Mouse (Mus musculus) stomach, postnatal 0 days (tissue): Measurements from ENCODE around the gene Pgm2. TPM values are rescaled to one million over a fixed set of nuclear protein-coding genes. Genes with fewer than 3 reads are reported as not detected.

Experiments
- ATAC-seq: fragments of 200-750 bp; cut with Nextera tagmentation; 2 replicates; pipeline ENCODE4 v1.8.0; 2017; ENCODE audit not compliant: low FRiP score, low TSS enrichment
- DNase-seq: peaks from one replicate; pipeline ENCODE4 v3.0.0-alpha.2; 2016; ENCODE audit warnings: low spot score
- H3K27ac ChIP-seq: fragments of 300-500 bp; sonication (generic); replicated peaks from 2 replicates; pipeline ENCODE4 v1.5.1; 2014; ENCODE audit warnings: mild to moderate bottlenecking, control low read depth
- H3K27me3 ChIP-seq: fragments of 300-500 bp; sonication (generic); 2 replicates; pipeline ENCODE4 v1.6.1; 2014; ENCODE audit warnings: low read length; ENCODE audit not compliant: control insufficient read depth, insufficient read depth
- H3K36me3 ChIP-seq: fragments of 300-500 bp; sonication (generic); 2 replicates; pipeline ENCODE4 v1.6.1; 2014; ENCODE audit warnings: low read length, mixed read lengths; ENCODE audit not compliant: control insufficient read depth, insufficient read depth
- H3K4me1 ChIP-seq: fragments of 300-500 bp; sonication (generic); replicated peaks from 2 replicates; pipeline ENCODE4 v1.6.1; 2014; ENCODE audit warnings: antibody characterized with exemption; ENCODE audit not compliant: control insufficient read depth, insufficient read depth
- H3K4me2 ChIP-seq: fragments of 300-500 bp; sonication (generic); replicated peaks from 2 replicates; pipeline ENCODE4 v1.6.1; 2014; ENCODE audit warnings: low read depth, mild to moderate bottlenecking, control low read depth, moderate library complexity
- H3K4me3 ChIP-seq: fragments of 300-500 bp; sonication (generic); 2 replicates; pipeline ENCODE4 v1.5.1; 2014; ENCODE audit warnings: low read depth, low read length, control low read depth
- H3K9ac ChIP-seq: fragments of 300-500 bp; sonication (generic); 2 replicates; pipeline ENCODE4 v1.6.1; 2014; ENCODE audit warnings: mild to moderate bottlenecking, low read length, control low read depth, mixed read lengths
- H3K9me3 ChIP-seq: fragments of 300-500 bp; sonication (generic); 2 replicates; pipeline ENCODE4 v1.6.1; 2016; ENCODE audit warnings: low read length; ENCODE audit not compliant: control insufficient read depth
- CTCF ChIP-seq: IDR thresholded peaks from 2 replicates; pipeline ENCODE4 v1.5.1; 2016; ENCODE audit warnings: antibody characterized with exemption, low read depth, mild to moderate bottlenecking, moderate library complexity
- EP300 ChIP-seq: optimal IDR thresholded peaks from 2 replicates; pipeline ENCODE3; 2016; ENCODE audit warnings: antibody characterized with exemption
- WGBS: fragments of 180-500 bp; shearing (Covaris S2); extraction: QIAGEN DNeasy Blood & Tissue Kit; methylation state at CpG from one replicate; pipeline ENCODE4 v1.1.7; 2014; 5-methylcytosine and 5-hydroxymethylcytosine counted together
- polyA plus RNA-seq: library from polyadenylated mRNA; unstranded; fragments of >200 nt; fragmentation: Nextera tagmentation; extraction: Ambion mirVana; gene quantifications from 2 replicates; pipeline ENCODE4 v1.2.1, GENCODE M21; 2015

Pgm2 gene
- polyA plus RNA-seq, 1 experiment from 2014 or later = 34.3 TPM

- Histone ChIP-seq H3K9me3 (no peaks in the 10 kb centered on the region), H3K4me2 (no peak overlapping the region), H3K27ac (peak overlapping the region; percentile 65), H3K36me3 (no peaks in the 10 kb centered on the region), H3K9ac (no peak overlapping the region), H3K27me3 (no peaks in the 10 kb centered on the region), H3K4me1 (no peaks in the 10 kb centered on the region), H3K4me3 (no peak overlapping the region)
- TF ChIP-seq CTCF (no peak), EP300 (no peak)
- no peak for ATAC-seq
- no peak for DNase-seq
- WGBS = 58% methylated on average over 4 of the region's 4 CpGs
Observed at GRCm38 (mm10) chr5:64079462-64079817, 13.3 kb upstream of the Pgm2 start.

GRCm38 (mm10) chr5:64083447-64084359, 9.0 kb upstream of the Pgm2 start:
- DNase-seq = no peak
- no peaks in the 10 kb centered on the region for H3K36me3 ChIP-seq
- WGBS = 64% methylated on average over 15 of the region's 15 CpGs
- no peak for ATAC-seq
- H3K4me2 ChIP-seq = no peak overlapping the region
- H3K9me3 ChIP-seq = no peaks in the 10 kb centered on the region
- H3K27me3 ChIP-seq = no peaks in the 10 kb centered on the region
- H3K27ac ChIP-seq = no peak overlapping the region
- no peak for TF ChIP-seq EP300
- TF ChIP-seq CTCF = no peak
- H3K9ac ChIP-seq = no peak overlapping the region
- H3K4me1 ChIP-seq = no peaks in the 10 kb centered on the region
- no peak overlapping the region for H3K4me3 ChIP-seq

DNA sequence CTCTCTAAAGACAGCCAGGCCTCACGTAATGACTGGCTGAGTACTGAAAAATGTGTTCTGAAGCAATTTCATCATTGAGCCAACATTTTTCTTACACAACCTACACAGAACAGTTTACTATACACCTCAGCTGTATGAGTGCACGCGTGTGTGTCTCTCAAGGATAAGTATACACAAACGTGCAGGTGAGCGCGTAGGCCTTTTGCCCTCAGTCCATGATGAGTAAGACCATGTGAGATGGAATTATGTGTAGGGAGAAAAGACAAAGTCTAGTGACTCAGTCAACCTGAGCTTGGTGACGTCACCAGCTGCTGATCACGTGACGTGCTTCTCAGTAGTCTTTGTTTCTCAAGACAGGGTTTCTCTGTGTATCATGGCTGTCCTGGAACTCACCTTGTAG, 7.3 kb upstream of the Pgm2 start:
- Histone ChIP-seq H3K27me3 (no peaks in the 10 kb centered on the region), H3K36me3 (no peaks in the 10 kb centered on the region), H3K27ac (no peak overlapping the region), H3K4me1 (no peaks in the 10 kb centered on the region), H3K9ac (no peak overlapping the region), H3K4me2 (no peak overlapping the region), H3K4me3 (no peak overlapping the region), H3K9me3 (no peaks in the 10 kb centered on the region)
- TF ChIP-seq CTCF (no peak), EP300 (no peak)
- WGBS = 85% methylated on average over 9 of the region's 9 CpGs
- peak; percentile 28 for DNase-seq
- ATAC-seq = peak; percentile 68

DNA sequence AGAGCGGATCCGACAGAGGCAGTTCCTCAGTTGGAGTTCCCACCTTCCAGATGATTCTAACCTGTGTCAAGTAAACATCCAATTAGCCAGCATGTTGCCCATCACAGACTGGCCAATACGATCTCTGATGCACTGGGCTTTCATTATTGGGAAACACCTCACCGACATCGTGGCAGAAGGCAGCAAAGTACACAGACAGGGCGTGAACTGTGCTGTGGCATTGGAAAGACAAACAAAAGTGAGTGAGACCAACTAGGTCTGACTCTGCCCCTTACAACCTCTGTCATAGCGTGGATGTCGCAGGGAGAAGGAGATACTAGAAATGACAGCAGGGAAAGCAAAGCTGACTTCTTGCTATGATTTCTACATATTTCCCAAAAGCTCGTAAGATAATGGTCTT, 4.0 kb upstream of the Pgm2 start:
- Histone ChIP-seq H3K27me3 (no peaks in the 10 kb centered on the region), H3K4me2 (no peak overlapping the region), H3K4me1 (no peaks in the 10 kb centered on the region), H3K27ac (no peak overlapping the region), H3K36me3 (no peaks in the 10 kb centered on the region), H3K4me3 (no peak overlapping the region), H3K9ac (no peak overlapping the region), H3K9me3 (no peaks in the 10 kb centered on the region)
- DNase-seq (no peak), ATAC-seq (no peak)
- TF ChIP-seq CTCF (no peak), EP300 (no peak)
- WGBS = 68% methylated on average over 9 of the region's 9 CpGs

DNA sequence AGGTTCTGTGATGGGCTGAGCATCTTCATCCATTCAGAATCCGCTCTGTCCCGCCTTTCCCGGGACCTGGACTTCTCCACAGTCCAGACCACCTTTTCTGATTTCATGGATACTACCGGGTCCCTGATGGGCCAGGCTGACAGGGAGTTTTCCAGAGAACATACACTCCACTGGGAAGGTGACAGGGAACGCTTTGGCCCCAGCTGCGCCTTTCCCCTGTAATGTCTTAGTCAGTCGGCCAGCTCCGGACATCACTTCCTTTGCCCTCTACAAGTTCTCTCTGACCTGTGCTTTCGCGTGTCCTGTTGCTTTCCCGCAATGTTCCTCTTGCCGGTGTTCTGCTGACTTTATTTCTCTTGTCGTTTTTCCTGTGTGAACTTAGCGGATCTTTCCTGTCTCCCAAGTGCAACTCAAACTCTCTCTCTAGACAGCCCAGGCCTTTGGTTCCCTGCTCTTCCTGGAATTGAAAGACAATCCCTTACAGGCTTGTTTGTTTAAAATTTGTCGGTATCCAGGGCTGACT, 660 bp downstream of the Pgm2 start:
- 2% methylated on average over 15 of the region's 15 CpGs for WGBS
- DNase-seq = peak; percentile 28
- ATAC-seq = peak; percentile 15; the same call in 1 of the 2 replicates

More for the DNA sequence above, 660 bp downstream of the Pgm2 start:
- H3K27ac ChIP-seq = peak overlapping the region; percentile 83
- TF ChIP-seq CTCF (no peak), EP300 (no peak)
- H3K9ac ChIP-seq = peak overlapping the region; percentile 88
- H3K27me3 ChIP-seq = no peaks in the 10 kb centered on the region
- H3K9me3 ChIP-seq = no peaks in the 10 kb centered on the region
- no peaks in the 10 kb centered on the region for H3K36me3 ChIP-seq
- H3K4me2 ChIP-seq = peak overlapping the region; percentile 87
- peak overlapping the region; percentile 81 for H3K4me3 ChIP-seq
- H3K4me1 ChIP-seq = peaks cover 6% of the 10 kb centered on the region
